Mouse (Mus musculus) cortical plate, adult 2 months (tissue): ENCODE measurements around the gene Ms4a4d.

Experiments used
- CTCF ChIP-seq: fragments of 200-500 bp; IDR thresholded peaks from 2 replicates; pipeline ENCODE4 v1.5.1; 2011; ENCODE audit warnings: mild to moderate bottlenecking, control low read depth, low read length; ENCODE audit not compliant: insufficient read depth; ENCODE audit errors: extremely low read depth
- POLR2A ChIP-seq: fragments of 200-500 bp; IDR thresholded peaks from 2 replicates; pipeline ENCODE4 v1.6.1; 2011; ENCODE audit warnings: mild to moderate bottlenecking, low read length, control low read depth; ENCODE audit not compliant: insufficient read depth; ENCODE audit errors: extremely low read depth

- TF ChIP-seq CTCF (no peak), POLR2A (no peak)
These were observed 2.6 kb upstream of the Ms4a4d start for GRCm38 (mm10) chr19:11533888-11534445.
